Mouse (Mus musculus) gastrocnemius, adult 8-10 months (tissue): ENCODE measurements around the gene Smpd3. TPM values are rescaled to one million over a fixed set of nuclear protein-coding genes. Genes with fewer than 3 reads are reported as not detected.
A peak's percentile ranks its signal among the peaks of the same experiment; 100 is the strongest.
"Not testable (repeated sequence)": the region's sequence is repeated elsewhere in the genome, so short reads cannot be mapped to it uniquely, and the experiment has no call there.

ENCODE experiments used
- DNase-seq, 2 experiments: peaks; one replicate each; pipeline ENCODE4 v3.0.0; 2022; ENCODE audit warnings: low spot score in 2 of 2
- total RNA-seq, 4 experiments: library from RNA; stranded (reverse); gene quantifications; 2 replicates each; pipeline ENCODE4 v1.2.4; 2022

Gene Smpd3
- total RNA-seq, 4 experiments from 2014 or later, result 0.53 to 1.0 (median 0.74) TPM

DNA sequence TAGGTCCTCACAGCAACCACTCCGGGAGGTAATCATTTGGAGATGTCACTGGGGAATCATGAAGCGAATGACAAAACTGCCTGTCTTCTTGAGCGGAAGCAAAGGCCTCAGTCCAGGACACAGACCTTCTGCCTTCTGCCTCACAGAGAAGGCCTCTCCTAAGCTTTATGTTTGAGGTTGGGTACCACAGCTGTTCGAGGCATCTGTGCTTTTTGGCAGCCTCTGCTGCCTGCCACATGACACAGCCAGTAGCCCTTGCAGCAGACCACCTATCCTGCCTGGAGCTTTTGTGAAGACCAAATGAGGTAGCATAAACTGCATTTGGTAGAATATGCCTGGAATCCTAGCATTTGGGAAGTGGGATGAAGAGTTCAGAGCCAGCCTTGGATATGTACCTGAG, 11.2 kb downstream of the Smpd3 start:
- no peak for DNase-seq

DNA sequence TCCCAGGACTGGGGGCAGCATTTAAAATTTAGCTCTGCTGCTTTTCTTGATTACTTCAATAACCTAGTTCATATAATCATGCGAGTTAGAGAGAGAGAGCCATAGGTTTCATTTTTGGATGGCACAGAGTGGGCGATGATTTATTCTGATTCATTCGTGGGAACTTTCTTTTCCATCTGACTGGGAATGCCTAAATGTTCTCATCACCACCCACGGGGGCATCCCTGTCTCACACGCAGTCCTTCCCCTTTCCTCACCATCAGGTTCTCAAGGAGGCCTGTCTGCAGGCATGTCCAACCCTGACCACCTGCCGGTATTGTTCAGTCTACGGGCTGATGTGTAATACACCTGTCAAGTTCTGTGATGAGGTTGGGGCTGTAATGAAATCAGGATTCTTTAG, 16.4 kb downstream of the Smpd3 start:
- DNase-seq, result no peak

- no peak for DNase-seq
These were observed 17.8 kb downstream of the Smpd3 start for GRCm38 (mm10) chr8:106320002-106320401.

GRCm38 (mm10) chr8:106317091-106317490, 20.7 kb downstream of the Smpd3 start:
- DNase-seq, result no peak

DNA sequence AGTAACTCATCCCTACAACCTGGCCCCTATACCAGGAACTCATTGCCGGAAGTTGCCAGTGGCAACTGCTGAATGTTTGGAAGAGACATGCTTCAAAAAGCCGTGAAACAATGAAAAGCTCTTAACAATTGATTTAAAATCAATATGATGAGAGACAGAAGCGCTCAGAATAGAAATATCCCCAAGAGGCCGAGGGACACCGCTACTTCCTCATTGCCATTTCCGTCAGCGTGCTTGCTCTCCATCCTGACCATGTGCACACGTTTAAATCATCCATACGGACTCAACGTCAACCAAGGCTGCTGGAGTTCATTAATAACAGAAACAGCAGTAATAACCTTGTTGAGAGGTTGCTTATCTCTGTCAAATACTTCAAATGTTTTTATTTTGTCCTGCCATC, 21.3 kb downstream of the Smpd3 start:
- no peak for DNase-seq

GRCm38 (mm10) chr8:106315402-106316187, 22.2 kb downstream of the Smpd3 start:
- no peak for DNase-seq

DNA sequence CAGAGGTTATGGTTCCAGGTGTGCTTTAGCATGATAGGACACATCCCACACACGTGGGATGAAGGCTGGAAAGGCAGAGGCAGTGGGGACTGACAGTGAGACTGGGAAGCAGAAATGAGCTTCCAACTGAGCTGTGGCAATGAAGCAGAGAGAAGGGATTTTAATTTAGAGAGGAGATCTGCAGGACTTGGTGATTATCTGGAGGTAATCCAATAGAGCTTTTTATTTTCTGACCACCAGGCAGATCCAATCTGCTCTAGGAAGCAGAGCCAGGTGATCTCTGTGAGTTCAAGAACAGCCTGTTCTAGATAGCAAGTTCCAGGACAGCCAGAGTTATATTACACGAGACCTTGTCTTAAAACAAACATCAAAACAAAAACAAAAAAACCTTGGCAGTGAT, 24.0 kb downstream of the Smpd3 start:
- no peak for DNase-seq

DNA sequence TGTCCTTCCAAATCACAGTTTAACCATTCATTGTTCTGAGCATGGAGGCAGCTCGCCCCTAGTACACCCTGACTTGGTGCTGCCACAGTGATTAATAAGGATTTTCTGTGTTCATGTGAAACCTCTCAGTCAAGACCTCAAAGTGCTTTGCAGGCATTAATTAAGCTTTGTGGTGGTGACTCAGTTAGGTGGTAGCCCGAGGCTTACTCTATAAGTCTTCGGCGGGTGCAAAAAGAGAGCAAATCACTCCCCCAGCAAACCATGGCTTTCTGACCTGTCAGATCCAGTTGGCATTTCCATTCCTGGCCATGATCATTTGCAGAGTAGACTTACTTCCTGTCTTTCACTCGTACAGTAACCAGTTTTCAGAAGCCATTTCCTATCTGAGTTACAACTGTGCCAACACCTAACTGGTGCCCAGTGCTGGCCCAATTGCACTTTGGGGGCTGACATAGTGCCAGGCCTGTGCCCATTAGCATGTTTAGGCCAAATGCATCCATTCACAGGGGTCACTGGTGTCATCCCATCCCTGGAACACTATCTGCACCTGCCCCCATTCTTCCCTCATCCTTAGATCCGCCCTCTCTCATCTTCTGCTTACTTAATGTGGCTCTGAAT, 24.6 kb downstream of the Smpd3 start:
- DNase-seq, result no peak

- no peak for DNase-seq
These were observed 25.8 kb downstream of the Smpd3 start for GRCm38 (mm10) chr8:106311967-106312366.

- DNase-seq, result no peak
These were observed 27.6 kb downstream of the Smpd3 start for GRCm38 (mm10) chr8:106310026-106310652.

DNA sequence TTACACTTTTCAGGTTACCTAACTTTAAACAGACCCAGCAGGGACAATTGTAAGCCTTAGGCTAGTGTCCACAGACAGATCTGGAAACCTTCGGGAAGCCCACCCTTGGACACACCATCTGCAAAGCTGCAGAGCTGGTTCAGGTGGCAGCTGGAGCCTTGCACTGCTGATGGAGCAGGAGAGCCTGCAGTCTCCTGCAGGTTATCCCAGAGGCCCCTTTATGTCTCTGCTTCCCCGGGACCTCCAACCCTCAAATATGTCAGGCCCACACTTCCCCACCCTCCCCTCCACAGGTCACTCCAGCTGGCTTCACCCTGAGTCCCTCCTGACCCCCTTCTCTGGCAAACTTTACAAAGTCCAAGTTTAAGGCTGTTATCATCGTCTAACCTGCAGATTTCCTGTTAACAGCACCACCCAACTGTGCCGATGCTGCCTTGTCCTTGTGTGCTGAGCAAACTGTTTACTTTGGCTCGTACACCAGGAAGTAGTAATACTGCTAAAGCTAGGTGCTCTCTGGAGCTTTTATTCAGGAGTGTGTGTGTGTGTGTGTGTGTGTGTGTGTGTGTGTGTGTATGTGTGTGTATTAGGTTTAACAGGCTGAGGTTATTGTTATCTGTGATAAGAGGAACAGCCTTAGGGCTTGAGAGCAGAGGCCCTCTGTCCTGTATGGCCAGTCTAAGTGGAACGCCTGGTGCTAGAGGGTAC, 29.6 kb downstream of the Smpd3 start:
- DNase-seq, result not testable (repeated sequence)

- DNase-seq, result no peak
These were observed 30.2 kb downstream of the Smpd3 start for GRCm38 (mm10) chr8:106307586-106307985.

GRCm38 (mm10) chr8:106306711-106307248, 31.0 kb downstream of the Smpd3 start:
- DNase-seq, result not testable (repeated sequence)

DNA sequence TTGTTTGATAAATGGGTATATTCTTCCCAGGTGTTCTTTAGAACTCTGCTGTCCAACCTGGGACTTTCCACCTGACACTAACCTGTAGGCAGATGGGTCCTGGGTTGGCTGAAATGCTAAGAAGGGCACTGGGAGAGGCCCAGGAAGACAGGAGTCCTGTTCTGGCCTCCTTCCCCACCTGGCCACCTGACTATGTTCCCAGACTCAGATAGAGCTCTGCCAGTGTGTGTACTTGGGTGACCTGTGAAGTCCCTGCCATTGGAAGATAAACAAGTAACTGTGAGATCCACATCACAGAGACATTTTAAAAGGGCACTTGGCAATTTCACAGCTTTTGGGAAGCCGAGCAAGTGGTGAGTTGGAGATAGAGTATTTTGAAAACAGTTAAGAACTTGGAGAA, 31.7 kb downstream of the Smpd3 start:
- DNase-seq, result no peak

GRCm38 (mm10) chr8:106305301-106305700, 32.5 kb downstream of the Smpd3 start:
- no peak for DNase-seq

- DNase-seq, result no peak
These were observed 33.5 kb downstream of the Smpd3 start for GRCm38 (mm10) chr8:106304321-106304720.

DNA sequence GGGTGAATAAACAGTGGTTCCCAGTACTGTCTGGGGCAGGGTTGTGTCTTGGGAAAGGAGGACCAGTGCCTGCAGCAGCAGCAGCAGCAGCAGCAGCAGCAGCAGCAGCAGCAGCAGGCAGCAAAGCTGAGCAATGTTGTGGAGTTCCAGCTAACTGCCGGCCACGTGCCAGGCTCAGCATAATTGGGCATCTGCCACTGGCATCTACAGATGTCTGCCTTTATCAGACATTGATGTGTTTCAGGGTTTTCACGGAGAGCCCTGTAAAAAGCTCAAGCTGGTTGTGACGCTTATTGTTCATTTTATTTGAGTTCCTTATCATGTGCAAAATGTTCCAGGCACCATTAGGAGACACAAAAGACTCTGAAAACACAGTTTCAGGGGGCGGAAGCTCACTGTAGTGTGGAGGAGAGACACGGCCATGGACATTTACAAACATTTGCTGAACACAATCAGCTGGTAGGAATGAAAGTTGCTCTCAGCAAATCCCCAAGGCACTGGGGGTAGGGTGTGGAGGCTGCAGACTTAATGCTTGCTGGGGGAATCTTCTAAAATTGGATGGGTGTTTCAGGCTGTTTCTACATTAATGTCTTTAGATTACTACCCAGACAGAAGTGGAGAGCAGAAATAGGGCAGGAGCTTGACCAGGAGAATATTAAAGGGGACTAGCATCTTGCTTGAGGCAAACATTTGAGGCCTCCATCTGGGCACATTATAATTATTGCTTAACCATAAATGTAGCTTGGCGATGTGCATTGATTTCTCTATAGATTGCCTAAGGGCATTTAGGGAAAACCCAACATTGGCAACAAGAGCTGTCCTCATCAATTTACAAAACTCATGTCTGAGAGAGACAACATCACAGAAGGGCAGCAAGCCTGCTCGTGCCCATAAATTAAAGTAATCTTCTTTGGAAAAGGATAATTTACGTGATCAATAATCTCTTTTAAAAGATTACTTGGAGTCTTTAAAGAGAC, 36.8 kb downstream of the Smpd3 start:
- DNase-seq, result no peak

DNA sequence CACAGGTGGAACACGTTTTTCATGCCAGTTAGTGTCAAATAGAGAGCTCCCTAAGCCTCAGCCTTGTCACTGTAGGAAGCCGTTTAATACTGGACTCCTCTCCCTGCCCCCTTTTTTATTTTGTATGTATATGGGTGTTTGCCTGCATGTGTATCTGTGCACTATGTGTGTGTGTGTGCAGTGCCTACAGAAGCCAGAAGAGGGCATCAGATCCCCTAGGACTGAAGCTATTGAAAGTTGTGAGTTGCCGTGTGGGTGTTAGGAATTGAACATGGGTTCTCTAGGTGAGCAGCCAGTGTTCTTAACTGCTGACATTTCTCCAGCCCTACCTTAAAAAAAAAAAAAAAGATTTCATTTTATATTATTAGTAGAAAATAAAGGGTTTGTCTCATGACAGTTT, 38.1 kb downstream of the Smpd3 start:
- no peak for DNase-seq

- DNase-seq, result peak in 1 of 2 experiments; percentile 6
These were observed 38.9 kb downstream of the Smpd3 start for GRCm38 (mm10) chr8:106298846-106299245.

GRCm38 (mm10) chr8:106298261-106298660, 39.5 kb downstream of the Smpd3 start:
- peak in 1 of 2 experiments; percentile 30 for DNase-seq
